ENCODE assay signal across 10 mouse cellular contexts in genomic region chr4:130167321-130167720, GRCm38 (mm10). TPM values are rescaled to one million over a fixed set of nuclear protein-coding genes. Genes with fewer than 3 reads are reported as not detected.
A peak's percentile ranks its signal among the peaks of the same experiment; 100 is the strongest.
DNase-seq lines count a peak whose midpoint lies in the region; ATAC-seq and TF ChIP-seq lines count a peak whose summit lies in the region.
"Had no signal": no experiment of that assay in that cellular context is flagged by ENCODE, and none has a peak within 500 bp of the region (broad histone marks: within the 10 kb centered on the region; RNA-seq: fewer than 3 reads in every experiment).

No protein-coding gene starts in this region.

- no peaks in the 10 kb centered on the region for H3K36me3 ChIP-seq in lung, embryonic 14.5 days (ENCODE audit: insufficient read depth)
- no peaks in the 10 kb centered on the region for H3K36me3 ChIP-seq in forebrain, embryonic 16.5 days (ENCODE audit: control insufficient read depth, insufficient read depth)
- peaks cover 50% of the 10 kb centered on the region; the same call in 1 of the 2 replicates for H3K36me3 ChIP-seq in intestine, postnatal 0 days (ENCODE audit: control insufficient read depth, insufficient read depth)
- no peaks in the 10 kb centered on the region for H3K36me3 ChIP-seq in neural tube, embryonic 14.5 days (ENCODE audit: control insufficient read depth, insufficient read depth, low read length)

- no peaks in the 10 kb centered on the region for H3K9me3 ChIP-seq in lung, embryonic 14.5 days (ENCODE audit: low read depth, low read length)
- no peaks in the 10 kb centered on the region for H3K9me3 ChIP-seq in forebrain, embryonic 16.5 days (ENCODE audit: control insufficient read depth, low read length)
- H3K9me3 ChIP-seq in intestine, postnatal 0 days (ENCODE audit: control insufficient read depth) = no peaks in the 10 kb centered on the region
- H3K9me3 ChIP-seq in neural tube, embryonic 14.5 days (ENCODE audit: control insufficient read depth, low read length) = no peaks in the 10 kb centered on the region

- H3K9ac ChIP-seq in lung, embryonic 14.5 days = no peak overlapping the region
- 0 out of 2 replicates have a peak overlapping the region, but pooled peaks have one; percentile 6 for H3K9ac ChIP-seq in forebrain, embryonic 16.5 days (replicated peaks; ENCODE audit: low read depth, low read length)
- no peak overlapping the region for H3K9ac ChIP-seq in intestine, postnatal 0 days (ENCODE audit: low read depth, low read length)
- no peak overlapping the region for H3K9ac ChIP-seq in neural tube, embryonic 14.5 days (replicated peaks; ENCODE audit: low read depth, low read length)

- no peak overlapping the region for H3K4me3 ChIP-seq in lung, embryonic 14.5 days (ENCODE audit: low read depth, low read length)
- H3K4me3 ChIP-seq in forebrain, embryonic 16.5 days (replicated peaks; ENCODE audit: low read length) = peak overlapping the region; percentile 21
- no peak overlapping the region for H3K4me3 ChIP-seq in intestine, postnatal 0 days (ENCODE audit: low read depth, low read length)
- H3K4me3 ChIP-seq in neural tube, embryonic 14.5 days (ENCODE audit: low read depth, low read length) = no peak overlapping the region

- 54% methylated on average over 22 of the region's 22 CpGs for WGBS in lung, embryonic 14.5 days
- 57% methylated on average over 22 of the region's 22 CpGs for WGBS in forebrain, embryonic 16.5 days
- WGBS in intestine, postnatal 0 days = 63% methylated on average over 22 of the region's 22 CpGs
- WGBS in neural tube, embryonic 14.5 days = 59% methylated on average over 22 of the region's 22 CpGs

- H3K4me1 ChIP-seq in lung, embryonic 14.5 days (ENCODE audit: insufficient read depth) = peaks cover 45% of the 10 kb centered on the region
- H3K4me1 ChIP-seq in forebrain, embryonic 16.5 days (replicated peaks; ENCODE audit: control insufficient read depth, insufficient read depth, low read length) = peaks cover 14% of the 10 kb centered on the region
- peaks cover 34% of the 10 kb centered on the region for H3K4me1 ChIP-seq in intestine, postnatal 0 days (replicated peaks; ENCODE audit: control insufficient read depth, insufficient read depth, low read length)
- H3K4me1 ChIP-seq in neural tube, embryonic 14.5 days (ENCODE audit: control insufficient read depth, insufficient read depth, low read length) = 0 out of 2 replicates have a peak, but pooled peaks cover 7% of the 10 kb centered on the region

- DNase-seq in lung, embryonic 14.5 days = no peak
- DNase-seq in lung, postnatal 25 days (ENCODE audit: low spot score) = no peak
- DNase-seq in T-cell, adult 2 months (ENCODE audit: low spot score) = no peak
- no peak for DNase-seq in urinary bladder, adult 18-20 months (ENCODE audit: low spot score in 2 of 2)
- DNase-seq in cerebellum, postnatal 4 days (ENCODE audit: low spot score in 2 of 2) = no peak
- DNase-seq: cerebellum, postnatal 14 days had no signal

- ATAC-seq in lung, embryonic 14.5 days (ENCODE audit: insufficient read depth) = no peak
- ATAC-seq in forebrain, embryonic 16.5 days = no peak
- ATAC-seq in intestine, postnatal 0 days = no peak
- ATAC-seq in neural tube, embryonic 14.5 days (ENCODE audit: low read depth) = no peak
- ATAC-seq: inflammation-experienced regulatory T-cells, adult 6 months had no signal

- peak overlapping the region; percentile 80 for H3K27ac ChIP-seq in lung, embryonic 14.5 days (ENCODE audit: low read depth)
- no peak overlapping the region for H3K27ac ChIP-seq in forebrain, embryonic 16.5 days (ENCODE audit: low read length)
- H3K27ac ChIP-seq in intestine, postnatal 0 days (ENCODE audit: low read depth, low read length) = no peak overlapping the region
- H3K27ac ChIP-seq in neural tube, embryonic 14.5 days (ENCODE audit: low read depth, low read length) = no peak overlapping the region

- TF ChIP-seq CTCF in lung, embryonic 14.5 days (IDR thresholded peaks at IDR 0.05; ENCODE audit: low read depth) = no peak
- TF ChIP-seq CTCF in intestine, postnatal 0 days (IDR thresholded peaks at IDR 0.05; ENCODE audit: low read depth) = no peak

- peak overlapping the region; percentile 48 for H3K4me2 ChIP-seq in lung, embryonic 14.5 days
- H3K4me2 ChIP-seq in forebrain, embryonic 16.5 days (ENCODE audit: low read length) = peak overlapping the region; percentile 37
- H3K4me2 ChIP-seq in intestine, postnatal 0 days (replicated peaks; ENCODE audit: low read depth) = peak overlapping the region; percentile 17; the same call in 1 of the 2 replicates
- H3K4me2 ChIP-seq in neural tube, embryonic 14.5 days (ENCODE audit: low read depth, low read length) = 0 out of 2 replicates have a peak overlapping the region, but pooled peaks have one; percentile 8

- H3K27me3 ChIP-seq in lung, embryonic 14.5 days (ENCODE audit: insufficient read depth, low read length) = no peaks in the 10 kb centered on the region
- H3K27me3 ChIP-seq in forebrain, embryonic 16.5 days (replicated peaks; ENCODE audit: control insufficient read depth, insufficient read depth, low read length) = peaks cover 13% of the 10 kb centered on the region; the same call in 1 of the 2 replicates
- no peaks in the 10 kb centered on the region for H3K27me3 ChIP-seq in intestine, postnatal 0 days (replicated peaks; ENCODE audit: control insufficient read depth, insufficient read depth, low read length)
- H3K27me3 ChIP-seq in neural tube, embryonic 14.5 days (ENCODE audit: control insufficient read depth, insufficient read depth, low read length) = 0 out of 2 replicates have a peak, but pooled peaks cover 5% of the 10 kb centered on the region

RNA-seq across cellular contexts. Expression of gene Tinagl1, which starts 7.6 kb away (rescaled TPM):
- 29.6 and 30.3 TPM in 2 replicates for polyA plus RNA-seq in lung, embryonic 14.5 days (2014; fragmentation: Nextera tagmentation; extraction: Ambion mirVana)
- 4.7 TPM in 2 replicates for polyA plus RNA-seq in forebrain, embryonic 16.5 days (2015; fragmentation: Nextera tagmentation; extraction: Ambion mirVana)
- polyA plus RNA-seq in intestine, postnatal 0 days (2015; fragmentation: Nextera tagmentation; extraction: Ambion mirVana) = 87.2 and 88.8 TPM in 2 replicates
- polyA plus RNA-seq in neural tube, embryonic 14.5 days (2014; fragmentation: Nextera tagmentation; extraction: Ambion mirVana) = 0.79 and 4.7 TPM in 2 replicates
- polyA plus RNA-seq: inflammation-experienced regulatory T-cells, adult 6 months had no signal

RNA-seq across cellular contexts. Expression of gene Hcrtr1, which starts 28.2 kb away (rescaled TPM):
- 0.14 and 0.39 TPM in 2 replicates for polyA plus RNA-seq in lung, embryonic 14.5 days (2014; fragmentation: Nextera tagmentation; extraction: Ambion mirVana)
- 0.30 and 0.81 TPM in 2 replicates for polyA plus RNA-seq in forebrain, embryonic 16.5 days (2015; fragmentation: Nextera tagmentation; extraction: Ambion mirVana)
- 0.81 and 0.91 TPM in 2 replicates for polyA plus RNA-seq in intestine, postnatal 0 days (2015; fragmentation: Nextera tagmentation; extraction: Ambion mirVana)
- 1.2 and 1.8 TPM in 2 replicates for polyA plus RNA-seq in neural tube, embryonic 14.5 days (2014; fragmentation: Nextera tagmentation; extraction: Ambion mirVana)
- polyA plus RNA-seq: inflammation-experienced regulatory T-cells, adult 6 months had no signal

RNA-seq across cellular contexts. Expression of gene Gm853, which starts 54.9 kb away (rescaled TPM):
- polyA plus RNA-seq in lung, embryonic 14.5 days (2014; fragmentation: Nextera tagmentation; extraction: Ambion mirVana) = not detected in 2 replicates
- polyA plus RNA-seq in forebrain, embryonic 16.5 days (2015; fragmentation: Nextera tagmentation; extraction: Ambion mirVana) = 0.09 and 0.20 TPM in 2 replicates
- polyA plus RNA-seq in intestine, postnatal 0 days (2015; fragmentation: Nextera tagmentation; extraction: Ambion mirVana) = not detected in 2 replicates
- polyA plus RNA-seq in neural tube, embryonic 14.5 days (2014; fragmentation: Nextera tagmentation; extraction: Ambion mirVana) = not detected in 2 replicates
- polyA plus RNA-seq: inflammation-experienced regulatory T-cells, adult 6 months had no signal
